In the genomic region with DNA sequence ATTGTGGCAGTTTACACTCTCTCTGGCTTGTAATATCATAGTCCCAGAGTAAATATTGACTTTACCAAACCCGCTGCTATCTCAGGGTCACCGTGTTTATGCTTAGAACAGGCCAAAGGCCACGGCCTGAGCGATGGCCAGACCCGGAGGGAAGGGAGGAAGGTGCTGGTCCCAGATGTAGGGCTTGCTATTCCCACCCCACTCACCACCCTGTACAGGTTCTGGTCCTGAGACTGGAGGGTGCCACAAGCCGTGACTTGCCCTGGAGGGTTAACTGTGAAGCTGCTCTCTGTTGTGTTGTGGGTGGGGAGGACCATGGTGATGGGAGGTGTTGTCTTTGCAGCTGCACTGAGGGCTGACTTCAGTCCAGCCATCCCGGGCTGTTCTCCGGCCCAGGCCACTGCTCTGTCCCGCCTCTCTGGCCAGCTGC, we compare ENCODE assay signal across 8 mouse cellular contexts. TPM values are rescaled to one million over a fixed set of nuclear protein-coding genes. Genes with fewer than 3 reads are reported as not detected.
A peak's percentile ranks its signal among the peaks of the same experiment; 100 is the strongest.
DNase-seq lines count a peak whose midpoint lies in the region; ATAC-seq and TF ChIP-seq lines count a peak whose summit lies in the region.

No protein-coding gene starts in this region.

- H3K79me2 ChIP-seq in heart, adult 2 months (replicated peaks; ENCODE audit: control insufficient read depth, insufficient read depth, low read length) = 0 out of 2 replicates have a peak, but pooled peaks cover 1% of the 10 kb centered on the region

- TF ChIP-seq EP300 in heart, adult 2 months (IDR thresholded peaks at IDR 0.05; ENCODE audit: insufficient read depth, low read depth, low read length) = no peak

- H3K27me3 ChIP-seq in heart, adult 2 months (ENCODE audit: control insufficient read depth, insufficient read depth, low read length) = no peaks in the 10 kb centered on the region
- H3K27me3 ChIP-seq in limb, embryonic 15.5 days = peaks cover 12% of the 10 kb centered on the region

- H3K4me2 ChIP-seq in limb, embryonic 15.5 days = peak overlapping the region; percentile 97

- TF ChIP-seq CTCF in heart, adult 2 months (IDR thresholded peaks at IDR 0.05) = no peak

- intact Hi-C loops in heart, adult 2 months (cut with DNase I) = loop anchor here (2.0 kb wide), 1 partner anchor 21 kb away; no protein-coding TSS in a partner anchor

- H3K9ac ChIP-seq in heart, adult 2 months (ENCODE audit: low read depth, low read length) = peak overlapping the region; percentile 68
- 0 out of 2 replicates have a peak overlapping the region, but pooled peaks have one; percentile 14 for H3K9ac ChIP-seq in limb, embryonic 15.5 days

- H3K4me3 ChIP-seq in heart, adult 2 months = peak overlapping the region; percentile 55
- peak overlapping the region; percentile 9; the same call in 1 of the 2 replicates for H3K4me3 ChIP-seq in limb, embryonic 15.5 days

- H3K4me1 ChIP-seq in heart, adult 2 months (ENCODE audit: control insufficient read depth, insufficient read depth, low read length) = peaks cover 9% of the 10 kb centered on the region
- peaks cover 45% of the 10 kb centered on the region for H3K4me1 ChIP-seq in limb, embryonic 15.5 days

- 42% methylated on average over 9 of the region's 9 CpGs for WGBS in heart, adult 2 months
- WGBS in limb, embryonic 15.5 days = 41% methylated on average over 9 of the region's 9 CpGs

- peaks cover 3% of the 10 kb centered on the region; the same call in 1 of the 2 replicates for H3K9me3 ChIP-seq in limb, embryonic 15.5 days

- TF ChIP-seq POLR2A in heart, adult 2 months (IDR thresholded peaks at IDR 0.05; ENCODE audit: insufficient read depth, low read depth, low read length) = no peak

- peak overlapping the region; percentile 95 for H3K27ac ChIP-seq in heart, adult 2 months
- H3K27ac ChIP-seq in limb, embryonic 15.5 days = no peak overlapping the region

- DNase-seq in kidney, adult 18-20 months = peak; percentile 46
- no peak for DNase-seq in kidney, postnatal 14 days
- DNase-seq in A20 (ENCODE audit: low read depth, low spot score) = peak; percentile 10
- DNase-seq in heart, adult 2 months = peak; percentile 70 to 73
- no peak for DNase-seq in adrenal gland, postnatal 36 days
- DNase-seq in cerebellum, adult 18-20 months = no peak

- no peaks in the 10 kb centered on the region for H3K36me3 ChIP-seq in heart, adult 2 months (ENCODE audit: control insufficient read depth, insufficient read depth, low read length)
- no peaks in the 10 kb centered on the region for H3K36me3 ChIP-seq in limb, embryonic 15.5 days

- ATAC-seq in limb, embryonic 15.5 days (ENCODE audit: insufficient number of reproducible peaks, low FRiP score, low TSS enrichment, low read depth) = no peak
- no peak for ATAC-seq in granulocyte monocyte progenitor cell, adult 5-6 weeks (replicated peaks; ENCODE audit: poor library complexity, severe bottlenecking)

RNA-seq across cellular contexts. Expression of a gene that starts 4.8 kb away (rescaled TPM):
- 10 to 100 TPM; 11.6 to 13.6 TPM for total RNA-seq in heart, adult 2 months (2021)
- polyA plus RNA-seq in heart, adult 2 months (2012; rRNA removed) = 12.9 and 16.8 TPM in 2 replicates
- 6.0 and 8.0 TPM in 2 replicates for polyA plus RNA-seq in limb, embryonic 15.5 days (2015; fragmentation: Nextera tagmentation; extraction: Ambion mirVana)
- total RNA-seq in adrenal gland, postnatal 36 days (2021) = 10 to 100 TPM; 11.1 to 13.0 TPM
- 19.6 and 20.5 TPM in 2 replicates for total RNA-seq in granulocyte monocyte progenitor cell, adult 5-6 weeks (2014; fragmentation: Nextera tagmentation)
- 13.3 and 15.6 TPM in 2 replicates for total RNA-seq in granulocyte monocyte progenitor cell, adult 5-6 weeks (2017)

Comparison
In these comparisons a context has a peak if more than half of its experiments do, and no peak if none do; other contexts are left out.
1. DNase-seq: peak in kidney, adult 18-20 months (single experiment), A20 (single experiment) and heart, adult 2 months (2 of 2); none in kidney, postnatal 14 days (single experiment), adrenal gland, postnatal 36 days (0 of 2) and cerebellum, adult 18-20 months (0 of 2).